Mouse (Mus musculus) midbrain, embryonic 13.5 days (tissue): ENCODE measurements around the gene Fli1. TPM values are rescaled to one million over a fixed set of nuclear protein-coding genes. Genes with fewer than 3 reads are reported as not detected.

Source experiments
- ATAC-seq: fragments of 200-750 bp; cut with Nextera tagmentation; 2 replicates; pipeline ENCODE4 v1.8.0; 2017; ENCODE audit warnings: mild to moderate bottlenecking, moderate TSS enrichment, moderate library complexity
- H3K27ac ChIP-seq: fragments of 300-500 bp; sonication (generic); 2 replicates; pipeline ENCODE4 v1.5.1; 2015; ENCODE audit warnings: inconsistent platforms, mild to moderate bottlenecking, moderate library complexity
- H3K27me3 ChIP-seq: fragments of 300-500 bp; sonication (generic); 2 replicates; pipeline ENCODE4 v1.6.1; 2015; ENCODE audit warnings: mild to moderate bottlenecking, inconsistent platforms
- H3K36me3 ChIP-seq: fragments of 300-500 bp; sonication (generic); 2 replicates; pipeline ENCODE4 v1.6.1; 2015; ENCODE audit warnings: mild to moderate bottlenecking, inconsistent platforms
- H3K4me1 ChIP-seq: fragments of 300-500 bp; sonication (generic); replicated peaks from 2 replicates; pipeline ENCODE4 v1.6.1; 2015; ENCODE audit warnings: inconsistent platforms
- H3K4me2 ChIP-seq: fragments of 300-500 bp; sonication (generic); replicated peaks from 2 replicates; pipeline ENCODE4 v1.6.1; 2015; ENCODE audit warnings: moderate library complexity, mild to moderate bottlenecking, inconsistent platforms
- H3K4me3 ChIP-seq: fragments of 300-500 bp; sonication (generic); replicated peaks from 2 replicates; pipeline ENCODE4 v1.5.1; 2015; ENCODE audit warnings: mild to moderate bottlenecking, inconsistent platforms
- H3K9ac ChIP-seq: fragments of 300-500 bp; sonication (generic); replicated peaks from 2 replicates; pipeline ENCODE4 v1.6.1; 2015; ENCODE audit warnings: mild to moderate bottlenecking, inconsistent platforms
- H3K9me3 ChIP-seq: fragments of 300-500 bp; sonication (generic); 2 replicates; pipeline ENCODE4 v1.6.1; 2016; ENCODE audit warnings: mild to moderate bottlenecking, inconsistent platforms
- WGBS: fragments of 180-500 bp; shearing (Covaris S2); methylation state at CpG from one replicate; pipeline ENCODE4 v1.1.7; 2015; 5-methylcytosine and 5-hydroxymethylcytosine counted together
- polyA plus RNA-seq: library from polyadenylated mRNA; unstranded; fragments of >200 nt; fragmentation: Nextera tagmentation; extraction: Ambion mirVana; gene quantifications from 2 replicates; pipeline ENCODE4 v1.2.1, GENCODE M21; 2015

The Fli1 gene
- polyA plus RNA-seq, 1 experiment from 2014 or later: 7.1 TPM

DNA sequence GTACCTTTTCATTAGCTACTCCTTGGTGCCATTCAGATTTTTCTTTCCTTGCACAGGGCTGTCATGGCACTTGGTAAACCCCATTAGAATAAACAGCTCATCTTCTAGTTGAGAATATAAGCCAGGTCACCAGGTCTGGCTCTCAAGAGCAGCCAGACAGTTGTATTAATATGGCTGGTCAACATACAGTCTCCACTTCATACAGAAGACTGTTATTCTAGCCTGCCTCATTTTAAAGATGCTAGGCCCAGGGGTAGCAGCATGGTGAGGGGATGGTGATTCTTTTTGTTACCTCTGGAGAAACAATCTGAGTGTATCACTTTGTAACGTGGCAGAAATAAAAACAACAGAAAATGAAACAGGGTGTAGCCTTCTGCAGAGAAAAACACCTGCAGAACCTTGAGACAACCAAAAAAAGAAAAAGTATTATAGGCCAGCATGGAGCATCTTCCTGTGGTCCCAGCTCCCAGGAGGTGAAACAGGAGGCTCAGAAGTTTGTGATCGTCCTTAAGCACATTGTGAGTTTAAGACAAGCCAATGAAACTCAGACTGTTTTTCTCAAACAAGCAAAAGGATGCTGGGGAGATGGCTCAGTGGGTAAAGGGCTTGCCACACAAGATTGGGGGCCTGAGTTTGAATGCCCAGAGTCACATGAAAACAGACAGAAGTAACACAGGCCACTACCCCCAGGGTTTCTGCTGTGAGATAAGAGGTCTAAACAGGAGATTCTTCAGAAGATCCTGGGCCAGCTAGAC is 7.3 kb downstream of the Fli1 start:
- no peak for ATAC-seq
- no peak overlapping the region for H3K27ac ChIP-seq
- H3K36me3 ChIP-seq: no peaks in the 10 kb centered on the region
- no peak overlapping the region for H3K9ac ChIP-seq
- H3K4me1 ChIP-seq: peaks cover 5% of the 10 kb centered on the region
- no peaks in the 10 kb centered on the region for H3K9me3 ChIP-seq
- peaks cover 32% of the 10 kb centered on the region for H3K27me3 ChIP-seq
- whole genome bisulfite sequencing: 63% methylated on average over 2 of the region's 2 CpGs
- H3K4me3 ChIP-seq: no peak overlapping the region
- H3K4me2 ChIP-seq: no peak overlapping the region

DNA sequence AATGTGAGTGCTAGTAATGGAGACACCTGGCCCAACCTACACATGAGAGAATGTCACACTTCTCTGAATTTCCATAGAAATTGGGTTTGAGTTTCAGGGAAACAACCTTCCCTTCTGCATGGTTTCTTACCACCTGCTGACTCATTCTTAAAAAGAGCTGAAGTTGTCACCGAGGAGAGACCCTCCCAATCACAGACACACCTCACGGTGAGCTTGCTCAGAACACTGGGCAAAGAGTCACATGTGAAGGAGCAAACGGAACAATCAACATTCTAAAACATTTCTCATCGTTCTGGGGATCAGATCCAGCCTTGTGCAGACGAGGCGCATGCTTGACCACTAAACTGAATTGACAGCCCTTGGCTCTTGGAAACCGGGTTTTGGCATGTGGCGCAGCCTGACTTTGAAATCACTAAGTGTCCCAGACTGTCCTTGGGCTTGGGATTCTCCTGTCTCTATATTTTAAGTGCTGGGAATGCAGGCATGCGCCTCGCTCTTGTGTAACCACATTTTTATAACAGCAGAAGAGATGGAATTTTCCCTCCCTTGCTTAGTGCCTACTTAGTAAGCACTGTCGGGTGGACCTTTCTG is 8.5 kb downstream of the Fli1 start:
- no peaks in the 10 kb centered on the region for H3K36me3 ChIP-seq
- H3K9ac ChIP-seq: no peak overlapping the region
- no peak overlapping the region for H3K4me3 ChIP-seq
- no peaks in the 10 kb centered on the region for H3K4me1 ChIP-seq
- H3K9me3 ChIP-seq: no peaks in the 10 kb centered on the region
- H3K27me3 ChIP-seq: peaks cover 21% of the 10 kb centered on the region
- ATAC-seq: no peak
- no peak overlapping the region for H3K27ac ChIP-seq
- WGBS: 80% methylated on average over 11 of the region's 11 CpGs
- H3K4me2 ChIP-seq: no peak overlapping the region

DNA sequence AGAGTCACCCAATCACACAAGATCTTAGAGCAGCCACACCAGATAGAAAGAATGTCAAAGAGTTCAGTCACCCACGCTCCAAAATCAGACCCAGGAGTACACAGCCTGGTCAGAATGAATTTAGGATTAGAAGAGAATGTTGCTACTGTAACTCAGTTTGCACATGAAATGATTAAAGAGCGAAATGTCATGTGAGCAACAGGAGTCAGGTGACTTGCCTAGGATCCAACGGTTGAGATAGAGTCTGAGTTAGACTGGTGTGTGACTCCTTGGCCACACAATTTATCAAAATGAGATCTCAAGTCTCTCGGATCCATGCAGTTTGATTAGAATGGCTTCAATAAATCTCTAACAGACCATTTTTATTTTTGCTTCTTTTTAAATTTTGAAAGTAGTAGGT is 11.1 kb downstream of the Fli1 start:
- no peaks in the 10 kb centered on the region for H3K4me1 ChIP-seq
- 90% methylated on average over 4 of the region's 4 CpGs for WGBS
- no peaks in the 10 kb centered on the region for H3K9me3 ChIP-seq
- ATAC-seq: no peak
- no peak overlapping the region for H3K4me3 ChIP-seq
- no peak overlapping the region for H3K9ac ChIP-seq
- no peaks in the 10 kb centered on the region for H3K27me3 ChIP-seq
- no peak overlapping the region for H3K27ac ChIP-seq
- H3K36me3 ChIP-seq: no peaks in the 10 kb centered on the region
- no peak overlapping the region for H3K4me2 ChIP-seq

DNA sequence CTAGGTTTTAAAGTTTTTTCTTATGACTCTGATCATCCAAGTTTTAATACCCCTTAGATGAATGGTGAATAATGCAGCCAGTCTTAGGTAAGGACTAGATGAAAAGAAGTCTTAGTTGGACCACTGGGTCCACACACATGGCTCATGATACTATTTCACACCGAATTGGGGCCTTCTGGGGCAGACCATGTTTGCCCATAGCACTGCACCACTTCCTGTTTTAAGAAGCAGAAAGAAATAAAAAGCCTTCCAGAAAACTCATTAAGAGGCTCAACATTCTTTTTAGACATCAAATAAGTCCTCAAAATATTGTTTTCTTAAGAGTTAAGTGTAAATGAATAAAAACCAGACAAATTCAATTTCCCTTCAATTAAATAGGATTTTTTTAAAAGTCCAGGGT is 11.7 kb downstream of the Fli1 start:
- Histone ChIP-seq H3K9me3 (no peaks in the 10 kb centered on the region), H3K4me1 (no peaks in the 10 kb centered on the region), H3K27me3 (no peaks in the 10 kb centered on the region), H3K4me3 (no peak overlapping the region), H3K4me2 (no peak overlapping the region), H3K36me3 (no peaks in the 10 kb centered on the region), H3K9ac (no peak overlapping the region), H3K27ac (no peak overlapping the region)
- ATAC-seq: no peak
- whole genome bisulfite sequencing: 81% methylated on average over 1 of the region's 1 CpGs

DNA sequence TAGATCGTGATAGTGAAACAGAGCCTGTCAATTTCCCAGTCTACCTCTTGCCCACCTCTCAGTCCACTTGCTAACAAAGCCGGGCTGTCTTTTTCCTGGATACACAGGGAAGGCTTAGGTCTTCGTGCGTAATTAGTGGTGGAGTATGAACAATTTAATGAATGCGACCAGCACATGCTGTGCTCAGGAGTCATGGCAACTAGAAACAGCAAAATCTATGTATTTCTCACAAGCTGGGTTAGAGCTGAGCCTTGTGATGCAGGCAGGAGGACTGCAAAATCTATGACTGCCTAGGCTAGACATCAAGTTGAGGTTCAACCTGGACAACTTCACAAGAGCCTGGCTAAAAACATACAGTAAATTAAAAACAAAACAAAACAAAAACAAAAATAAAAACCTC is 12.5 kb downstream of the Fli1 start:
- H3K27me3 ChIP-seq: no peaks in the 10 kb centered on the region
- H3K4me2 ChIP-seq: no peak overlapping the region
- no peak overlapping the region for H3K9ac ChIP-seq
- no peak for ATAC-seq
- no peaks in the 10 kb centered on the region for H3K4me1 ChIP-seq
- H3K36me3 ChIP-seq: no peaks in the 10 kb centered on the region
- H3K4me3 ChIP-seq: no peak overlapping the region
- H3K27ac ChIP-seq: no peak overlapping the region
- H3K9me3 ChIP-seq: no peaks in the 10 kb centered on the region
- 52% methylated on average over 5 of the region's 5 CpGs for WGBS

DNA sequence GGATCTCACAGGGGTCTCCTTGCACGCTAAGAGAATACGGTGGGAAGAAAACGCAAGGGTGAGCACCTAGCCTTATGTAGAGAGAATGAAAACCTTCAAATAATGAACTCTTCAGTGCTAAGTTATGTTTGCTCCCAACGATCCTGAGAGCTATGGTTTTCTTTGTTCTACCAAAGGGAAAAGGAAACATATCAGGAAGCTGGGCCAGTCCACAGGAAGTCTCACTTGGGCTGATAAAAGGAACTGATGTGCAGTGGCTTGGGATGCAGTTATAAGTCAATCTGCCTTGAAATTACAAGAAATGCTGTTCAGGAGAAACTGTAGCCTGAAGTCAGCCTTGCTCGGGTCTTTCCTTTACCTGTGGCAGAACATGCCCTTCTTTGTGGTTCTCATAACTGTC is 13.1 kb downstream of the Fli1 start:
- Histone ChIP-seq H3K4me3 (no peak overlapping the region), H3K9ac (no peak overlapping the region), H3K4me2 (no peak overlapping the region), H3K4me1 (no peaks in the 10 kb centered on the region), H3K36me3 (no peaks in the 10 kb centered on the region), H3K27me3 (no peaks in the 10 kb centered on the region), H3K27ac (no peak overlapping the region), H3K9me3 (no peaks in the 10 kb centered on the region)
- whole genome bisulfite sequencing: 89% methylated on average over 5 of the region's 5 CpGs
- no peak for ATAC-seq

DNA sequence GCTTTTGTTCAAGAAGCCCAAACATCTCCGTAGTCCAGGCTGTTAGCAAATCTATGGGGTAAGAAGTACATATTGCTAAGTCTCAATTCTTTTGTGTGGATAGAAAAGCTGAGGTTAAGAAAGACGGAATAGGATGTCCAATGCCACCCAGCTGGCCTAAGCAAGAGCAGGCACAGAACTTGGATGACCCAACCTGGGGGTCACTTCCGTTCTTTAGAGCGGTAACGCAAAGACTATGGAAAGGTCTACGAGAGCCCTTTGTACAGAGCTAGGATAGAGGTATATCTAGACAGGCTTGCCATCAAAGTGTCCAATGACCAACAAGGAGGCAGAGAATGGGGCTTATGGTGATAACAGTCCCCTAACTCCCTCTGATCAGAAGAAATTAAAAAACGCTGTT is 15.3 kb downstream of the Fli1 start:
- H3K27ac ChIP-seq: no peak overlapping the region
- no peaks in the 10 kb centered on the region for H3K27me3 ChIP-seq
- no peaks in the 10 kb centered on the region for H3K9me3 ChIP-seq
- H3K4me1 ChIP-seq: no peaks in the 10 kb centered on the region
- no peaks in the 10 kb centered on the region for H3K36me3 ChIP-seq
- no peak overlapping the region for H3K4me3 ChIP-seq
- 93% methylated on average over 7 of the region's 7 CpGs for WGBS
- H3K9ac ChIP-seq: no peak overlapping the region
- H3K4me2 ChIP-seq: no peak overlapping the region
- no peak for ATAC-seq

DNA sequence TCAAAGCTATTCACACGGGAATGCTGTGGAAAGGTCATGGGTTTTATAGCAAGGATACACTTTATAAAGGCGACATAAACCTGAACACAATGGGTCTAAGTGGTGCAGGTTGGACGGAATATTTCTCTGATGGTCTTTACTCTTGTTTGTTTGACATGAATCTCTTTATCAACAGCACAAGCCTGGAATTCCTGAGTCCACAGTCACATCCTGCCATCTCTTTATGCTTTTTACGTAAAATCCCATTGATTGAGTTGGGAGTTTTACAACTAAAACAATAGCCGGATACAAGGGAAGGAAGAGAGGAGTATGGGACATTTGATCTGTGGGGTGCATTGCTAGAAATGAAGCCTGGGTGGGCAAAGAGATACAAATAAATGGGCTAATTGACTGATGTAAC is 16.9 kb downstream of the Fli1 start:
- no peak overlapping the region for H3K4me3 ChIP-seq
- ATAC-seq: no peak
- no peaks in the 10 kb centered on the region for H3K4me1 ChIP-seq
- no peaks in the 10 kb centered on the region for H3K9me3 ChIP-seq
- no peak overlapping the region for H3K4me2 ChIP-seq
- H3K36me3 ChIP-seq: no peaks in the 10 kb centered on the region
- no peak overlapping the region for H3K27ac ChIP-seq
- H3K27me3 ChIP-seq: no peaks in the 10 kb centered on the region
- no peak overlapping the region for H3K9ac ChIP-seq
- 84% methylated on average over 5 of the region's 5 CpGs for WGBS

DNA sequence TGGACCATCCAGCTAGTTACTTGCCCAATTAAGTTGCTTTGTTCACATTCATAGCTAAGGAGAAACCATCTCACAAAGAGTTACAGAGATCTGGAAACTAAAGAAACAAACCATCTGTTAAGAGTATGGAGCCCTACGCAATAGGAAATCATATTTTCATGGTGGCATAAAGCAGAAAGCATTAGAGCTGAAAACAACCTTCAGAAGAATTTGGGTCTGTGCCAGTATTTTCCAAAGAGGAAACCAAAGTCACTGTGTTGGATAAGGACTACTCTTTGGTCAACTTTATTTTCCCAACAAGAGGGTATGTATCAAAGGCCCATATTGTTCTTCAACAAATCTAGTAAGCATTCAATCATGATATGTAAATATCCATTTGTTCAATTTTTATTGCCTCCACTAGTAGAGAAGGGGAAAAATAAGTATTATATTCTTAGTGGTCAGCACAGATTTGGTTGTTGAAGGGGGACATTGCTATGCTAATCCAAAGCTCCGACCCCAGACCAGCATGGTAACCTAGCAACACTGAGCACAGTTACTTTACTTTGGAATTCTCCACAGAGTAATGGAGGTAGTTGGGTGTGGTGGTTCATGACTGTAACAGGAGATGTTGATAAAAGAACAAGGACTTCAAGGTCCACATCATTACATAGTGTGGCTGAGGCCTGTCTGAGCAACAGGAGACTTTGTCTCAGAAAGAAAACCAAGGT is 20.0 kb downstream of the Fli1 start:
- Histone ChIP-seq H3K27ac (no peak overlapping the region), H3K9me3 (no peaks in the 10 kb centered on the region), H3K27me3 (no peaks in the 10 kb centered on the region), H3K9ac (no peak overlapping the region), H3K4me3 (no peak overlapping the region), H3K4me1 (no peaks in the 10 kb centered on the region), H3K36me3 (no peaks in the 10 kb centered on the region), H3K4me2 (no peak overlapping the region)
- 57% methylated on average over 2 of the region's 2 CpGs for WGBS
- no peak for ATAC-seq

DNA sequence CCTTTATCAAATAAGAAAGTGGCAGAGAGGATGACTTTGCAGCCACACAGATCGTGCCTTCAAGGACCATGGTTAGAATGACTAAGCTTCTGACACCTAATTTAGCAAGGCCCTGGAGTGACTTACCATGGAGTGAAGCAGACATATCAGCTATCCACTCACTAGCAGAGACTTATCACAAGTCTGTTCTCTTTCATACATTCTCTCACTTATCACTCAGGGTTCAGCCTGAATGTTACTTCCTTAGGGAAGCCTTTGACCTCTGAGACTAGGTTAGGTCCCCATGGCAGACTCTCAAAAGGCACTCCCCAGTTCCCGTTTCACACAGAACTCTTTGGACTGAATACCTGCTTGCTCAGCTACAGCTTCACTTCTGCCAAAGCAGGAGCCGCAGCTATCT is 21.3 kb downstream of the Fli1 start:
- H3K27me3 ChIP-seq: no peaks in the 10 kb centered on the region
- no peaks in the 10 kb centered on the region for H3K9me3 ChIP-seq
- H3K27ac ChIP-seq: no peak overlapping the region
- WGBS: 81% methylated on average over 3 of the region's 3 CpGs
- H3K36me3 ChIP-seq: no peaks in the 10 kb centered on the region
- no peak overlapping the region for H3K4me3 ChIP-seq
- no peak for ATAC-seq
- no peak overlapping the region for H3K9ac ChIP-seq
- H3K4me1 ChIP-seq: no peaks in the 10 kb centered on the region
- H3K4me2 ChIP-seq: no peak overlapping the region

DNA sequence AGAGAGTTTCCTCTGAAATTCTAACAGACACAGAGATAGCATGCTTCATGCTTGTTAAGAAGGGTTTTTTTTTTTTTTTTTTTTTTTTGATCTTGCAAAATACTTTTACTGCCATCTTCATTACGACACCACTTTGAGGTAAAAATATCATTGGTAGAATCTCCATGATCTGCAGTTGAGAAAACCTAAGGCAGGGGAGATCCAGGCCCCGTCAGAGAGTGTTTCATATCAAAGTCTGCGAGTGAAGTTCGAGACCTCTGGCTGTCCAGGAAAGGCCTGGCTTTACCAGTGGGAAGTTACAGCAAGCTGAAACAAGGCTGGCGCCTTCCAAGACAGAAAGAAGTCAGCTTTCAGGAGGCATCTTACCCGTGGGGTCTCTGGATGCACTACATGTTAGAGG is 21.8 kb downstream of the Fli1 start:
- no peak for ATAC-seq
- no peaks in the 10 kb centered on the region for H3K4me1 ChIP-seq
- H3K4me2 ChIP-seq: no peak overlapping the region
- H3K9me3 ChIP-seq: no peaks in the 10 kb centered on the region
- H3K27ac ChIP-seq: no peak overlapping the region
- 86% methylated on average over 6 of the region's 6 CpGs for WGBS
- H3K4me3 ChIP-seq: no peak overlapping the region
- H3K27me3 ChIP-seq: no peaks in the 10 kb centered on the region
- H3K36me3 ChIP-seq: no peaks in the 10 kb centered on the region
- H3K9ac ChIP-seq: no peak overlapping the region

DNA sequence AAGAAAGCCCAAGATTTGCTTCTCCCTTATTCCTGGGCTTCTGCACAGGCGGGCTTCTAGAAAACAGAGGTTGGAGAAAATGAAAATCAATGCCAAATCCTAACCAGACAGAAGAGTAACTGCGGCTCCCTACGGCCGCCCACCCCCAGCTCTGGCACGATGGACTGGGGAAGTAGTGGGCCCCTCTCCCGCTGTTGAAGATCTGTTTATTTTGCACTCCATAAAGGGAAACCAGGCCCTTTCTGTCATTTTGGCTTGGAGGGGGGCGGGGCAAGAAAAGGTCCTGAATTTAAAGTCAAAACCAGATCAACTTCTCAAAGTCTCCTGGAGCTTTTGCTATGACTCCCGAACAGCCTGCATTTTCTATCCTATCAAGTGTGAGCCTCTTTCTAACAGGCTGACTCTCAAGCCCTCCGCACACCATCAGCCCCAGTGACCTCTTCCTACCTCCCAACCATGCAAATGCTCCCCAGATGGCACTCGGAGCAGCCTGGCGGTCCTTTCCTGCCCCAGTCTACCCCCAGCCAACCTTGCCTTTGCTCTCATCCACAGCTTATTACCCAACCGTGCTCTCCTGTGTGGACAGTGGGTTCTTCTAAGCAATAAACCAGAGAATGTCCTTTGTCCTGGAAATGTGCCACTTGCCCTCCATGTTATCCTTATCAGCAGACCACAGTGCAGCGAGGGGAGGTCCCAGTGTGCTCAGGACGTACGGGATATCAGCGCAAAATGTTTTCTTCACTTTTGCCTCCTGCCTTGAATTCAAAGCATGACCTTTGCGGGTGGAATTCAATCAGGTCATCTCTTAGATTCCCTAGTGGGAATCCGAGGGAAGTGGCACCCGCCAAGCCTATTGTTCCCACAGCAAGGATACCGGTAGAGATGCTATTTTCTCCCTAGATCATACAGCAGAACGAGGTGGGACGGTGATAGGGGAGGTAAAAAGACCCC is 23.3 kb downstream of the Fli1 start:
- Histone ChIP-seq H3K27ac (no peak overlapping the region), H3K27me3 (no peaks in the 10 kb centered on the region), H3K4me3 (no peak overlapping the region), H3K9ac (no peak overlapping the region), H3K9me3 (no peaks in the 10 kb centered on the region), H3K4me1 (no peaks in the 10 kb centered on the region), H3K36me3 (no peaks in the 10 kb centered on the region), H3K4me2 (no peak overlapping the region)
- 78% methylated on average over 22 of the region's 22 CpGs for WGBS
- ATAC-seq: no peak
